Mouse (Mus musculus) hindbrain, embryonic 14.5 days (tissue): ENCODE results near the gene Gal3st3. TPM values are rescaled to one million over a fixed set of nuclear protein-coding genes. Genes with fewer than 3 reads are reported as not detected.

Experiments
- polyA plus RNA-seq: library from polyadenylated mRNA; unstranded; fragments of >200 nt; fragmentation: Nextera tagmentation; extraction: Ambion mirVana; gene quantifications from 2 replicates; pipeline ENCODE4 v1.2.1, GENCODE M21; 2014

Gal3st3 gene
- polyA plus RNA-seq, 1 experiment from 2014 or later: 34.2 TPM

Other genes with a start within 250 kb of the Gal3st3 start
- gene Rin1, start 247.8 kb upstream of the Gal3st3 start, polyA plus RNA-seq: 1.1 and 1.4 TPM in 2 replicates
- 23.8 and 26.4 TPM in 2 replicates for gene Cd248, start 230.3 kb upstream of the Gal3st3 start, polyA plus RNA-seq
- gene Tmem151a, start 212.8 kb upstream of the Gal3st3 start, polyA plus RNA-seq: 20.7 and 23.8 TPM in 2 replicates
- gene Yif1a, start 209.8 kb upstream of the Gal3st3 start, polyA plus RNA-seq: 62.4 and 72.6 TPM in 2 replicates
- gene Cnih2, start 199.8 kb upstream of the Gal3st3 start, polyA plus RNA-seq: 485 and 502 TPM in 2 replicates
- 210 and 213 TPM in 2 replicates for gene Rab1b, start 191.3 kb upstream of the Gal3st3 start, polyA plus RNA-seq
- 72.7 and 72.9 TPM in 2 replicates for gene Klc2, start 179.8 kb upstream of the Gal3st3 start, polyA plus RNA-seq
- gene Pacs1, start 25.2 kb upstream of the Gal3st3 start, polyA plus RNA-seq: 54.3 and 59.7 TPM in 2 replicates
- 299 and 305 TPM in 2 replicates for gene Sf3b2, start 2.9 kb upstream of the Gal3st3 start, polyA plus RNA-seq
- gene Catsper1, start 37.4 kb downstream of the Gal3st3 start, polyA plus RNA-seq: not detected in 2 replicates
- gene Cst6, start 51.2 kb downstream of the Gal3st3 start, polyA plus RNA-seq: 11.2 and 12.2 TPM in 2 replicates
- 35.0 and 37.2 TPM in 2 replicates for gene Eif1ad, start 68.4 kb downstream of the Gal3st3 start, polyA plus RNA-seq
- gene Banf1, start 68.8 kb downstream of the Gal3st3 start, polyA plus RNA-seq: 308 and 323 TPM in 2 replicates
- 53.3 and 57.3 TPM in 2 replicates for gene Sart1, start 90.4 kb downstream of the Gal3st3 start, polyA plus RNA-seq
- gene Tsga10ip, start 104.2 kb downstream of the Gal3st3 start, polyA plus RNA-seq: not detected in 2 replicates
- 237 and 253 TPM in 2 replicates for gene Drap1, start 126.6 kb downstream of the Gal3st3 start, polyA plus RNA-seq
- 61.3 and 66.0 TPM in 2 replicates for gene AI837181, start 126.8 kb downstream of the Gal3st3 start, polyA plus RNA-seq
- not detected in 2 replicates for gene Fosl1, start 149.2 kb downstream of the Gal3st3 start, polyA plus RNA-seq
- 10.4 and 10.9 TPM in 2 replicates for gene Ccdc85b, start 159.6 kb downstream of the Gal3st3 start, polyA plus RNA-seq
- 145 and 151 TPM in 2 replicates for gene Fibp, start 162.3 kb downstream of the Gal3st3 start, polyA plus RNA-seq
- gene Ctsw, start 170.2 kb downstream of the Gal3st3 start, polyA plus RNA-seq: 4.2 and 5.4 TPM in 2 replicates
- gene Efemp2, start 175.6 kb downstream of the Gal3st3 start, polyA plus RNA-seq: 37.8 and 41.1 TPM in 2 replicates
- gene Mus81, start 190.1 kb downstream of the Gal3st3 start, polyA plus RNA-seq: 40.0 and 41.7 TPM in 2 replicates
- gene Cfl1, start 192.1 kb downstream of the Gal3st3 start, polyA plus RNA-seq: 3,620 and 3,763 TPM in 2 replicates
- gene 1700020D05Rik, start 205.5 kb downstream of the Gal3st3 start, polyA plus RNA-seq: 0.21 and 0.58 TPM in 2 replicates
- gene Snx32, start 212.2 kb downstream of the Gal3st3 start, polyA plus RNA-seq: 87.1 and 96.5 TPM in 2 replicates